Mouse (Mus musculus) thymus, postnatal 4 days (tissue): ENCODE results near the gene Bud13.
"Not testable (repeated sequence)": the region's sequence is repeated elsewhere in the genome, so short reads cannot be mapped to it uniquely, and the experiment has no call there.

Source experiments
- DNase-seq: peaks from one replicate; pipeline ENCODE4 v3.0.0; 2021

Gene Bud13

DNA sequence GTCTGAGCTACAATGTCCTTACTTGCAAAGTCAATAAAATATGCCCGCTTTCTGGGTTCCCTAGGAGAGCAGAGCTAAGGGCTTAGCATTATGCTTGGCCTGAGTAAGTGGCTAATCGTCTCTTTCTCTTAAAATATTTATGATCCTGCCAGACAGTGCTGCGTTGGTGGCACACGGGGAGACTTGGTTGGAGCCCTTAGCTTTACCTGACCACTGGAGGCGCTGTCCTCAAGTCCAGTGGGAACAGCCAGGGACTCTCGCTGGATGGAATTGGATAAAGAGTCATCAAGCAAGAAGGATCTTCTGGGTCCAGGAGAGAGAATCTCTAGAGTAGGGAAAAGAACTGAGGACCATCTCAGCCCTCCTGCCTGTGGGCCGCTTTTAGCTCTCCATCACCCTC, 26.3 kb downstream of the Bud13 start:
- peak; percentile 48 for DNase-seq

DNA sequence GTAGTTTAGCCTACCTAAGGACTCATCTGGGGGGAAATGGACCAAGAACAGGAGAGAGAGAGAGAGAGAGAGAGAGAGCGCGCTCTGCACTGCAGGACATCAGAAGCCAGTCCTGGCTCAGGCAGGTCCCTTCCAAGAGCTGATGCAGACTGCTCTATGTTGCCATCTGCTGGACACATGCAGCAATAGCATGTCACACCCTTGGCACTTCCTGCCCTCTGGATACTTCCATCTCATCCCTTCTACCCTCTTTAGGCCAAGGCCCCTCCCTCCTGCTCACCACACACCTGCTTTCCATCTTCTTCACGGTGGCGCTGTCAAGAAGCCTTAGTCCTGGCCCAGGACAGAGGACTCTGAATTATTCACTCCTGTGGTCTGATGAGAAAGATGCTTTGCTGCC, 31.7 kb downstream of the Bud13 start:
- peak; percentile 72 for DNase-seq

DNA sequence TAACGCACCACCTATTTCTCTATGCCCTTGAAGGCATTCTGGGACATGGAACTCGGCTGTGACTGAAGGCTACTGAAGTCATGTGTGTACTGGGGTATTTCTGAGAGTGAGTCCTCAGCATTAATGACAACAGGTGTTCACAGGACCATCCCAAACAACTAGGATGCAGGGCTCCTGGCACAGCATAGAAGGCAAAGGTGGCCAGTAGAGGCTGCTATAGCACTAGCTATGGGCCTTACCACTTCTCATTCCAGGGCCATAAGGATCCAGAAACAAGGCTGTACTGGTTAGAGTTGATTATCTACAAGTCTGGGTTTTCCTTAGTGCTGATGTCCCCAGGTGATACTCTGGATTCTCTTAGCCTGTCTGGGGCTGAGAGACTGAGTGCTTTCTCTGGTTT, 32.1 kb downstream of the Bud13 start:
- no peak for DNase-seq

DNA sequence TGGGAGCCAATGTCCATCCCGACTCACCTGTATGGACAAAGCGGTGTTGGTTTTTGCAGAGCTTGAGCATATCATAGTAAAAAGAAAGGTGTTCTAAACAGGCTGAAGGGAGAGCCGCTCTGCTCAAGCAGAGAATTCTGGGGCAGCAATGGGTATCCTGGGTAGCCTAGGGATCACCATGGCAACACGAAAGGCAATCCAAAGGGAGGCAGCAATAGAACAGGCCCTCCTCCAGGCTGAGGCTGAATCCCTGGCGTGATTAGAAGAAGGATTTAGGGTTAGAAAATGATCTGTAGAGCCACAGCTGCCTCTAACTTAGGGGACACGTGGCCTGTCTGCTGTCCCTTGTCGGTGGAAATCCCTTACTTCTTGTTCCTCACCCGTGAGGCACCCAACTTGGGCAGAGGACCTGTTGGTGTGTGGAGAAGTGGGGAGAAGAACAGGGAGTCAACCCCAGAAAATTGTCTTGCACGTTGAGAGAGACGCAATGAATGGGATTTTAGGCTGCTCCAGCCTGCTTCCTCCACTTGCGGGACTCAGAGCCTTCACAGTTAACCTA, 33.1 kb downstream of the Bud13 start:
- no peak for DNase-seq

DNA sequence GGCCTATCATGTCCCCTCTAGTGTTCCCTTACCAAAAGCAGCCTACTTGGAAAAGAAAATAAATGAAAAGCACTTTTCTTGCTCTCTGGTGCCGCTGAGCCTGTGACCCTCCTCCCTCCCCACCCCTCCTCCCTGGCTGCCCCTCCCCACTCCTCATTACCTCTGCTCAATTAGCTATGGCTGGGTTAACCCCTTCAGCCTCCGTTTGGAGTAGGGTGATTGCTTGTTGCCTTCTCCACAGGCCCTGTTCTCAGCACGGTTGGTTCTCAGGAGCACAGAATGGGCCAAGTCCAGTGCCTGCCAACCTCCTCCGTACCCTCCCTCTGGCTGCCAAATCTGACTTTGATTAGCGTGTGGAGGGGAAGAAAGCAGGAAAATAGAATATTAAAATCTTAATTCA, 33.6 kb downstream of the Bud13 start:
- DNase-seq: no peak

DNA sequence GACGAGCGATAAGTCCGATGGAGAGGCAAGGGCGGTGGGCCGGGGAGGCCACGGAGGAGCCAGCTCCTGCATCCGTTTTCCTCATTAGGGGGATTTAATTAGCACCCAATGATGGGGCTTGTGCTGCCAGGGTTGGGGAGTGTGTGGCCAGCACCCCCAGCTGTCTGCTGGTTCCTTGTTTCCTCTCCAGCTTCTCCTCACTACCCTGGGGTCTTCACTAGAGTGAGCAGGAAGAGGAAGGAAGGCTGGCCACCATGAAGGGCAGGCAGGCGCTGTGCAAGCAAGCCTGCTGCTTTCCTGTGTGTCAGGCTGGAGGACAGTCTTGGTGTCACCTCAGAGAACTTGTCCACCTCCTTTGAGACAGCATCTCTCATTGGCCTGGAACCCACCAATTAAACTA, 34.1 kb downstream of the Bud13 start:
- no peak for DNase-seq

DNA sequence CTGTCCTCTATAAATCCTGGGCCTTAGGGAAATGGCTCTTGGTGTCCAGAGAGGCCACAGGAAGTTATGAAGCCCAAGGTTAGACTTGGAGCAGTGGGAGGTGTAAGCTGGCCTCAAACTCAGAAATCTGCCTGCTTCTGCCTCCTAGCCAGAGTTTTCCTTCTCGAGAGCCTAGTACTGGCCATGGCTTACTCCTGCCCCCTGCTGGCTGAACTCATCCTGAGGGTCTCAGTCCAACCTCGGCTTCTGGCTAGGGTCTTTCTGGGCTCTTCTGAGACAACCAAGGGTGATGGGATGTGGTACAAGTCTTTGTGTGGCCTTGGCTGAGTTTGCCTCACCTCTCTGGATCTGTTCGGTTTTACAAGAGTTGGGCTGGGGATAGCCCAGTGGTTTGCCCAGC, 35.1 kb downstream of the Bud13 start:
- peak; percentile 47 for DNase-seq

DNA sequence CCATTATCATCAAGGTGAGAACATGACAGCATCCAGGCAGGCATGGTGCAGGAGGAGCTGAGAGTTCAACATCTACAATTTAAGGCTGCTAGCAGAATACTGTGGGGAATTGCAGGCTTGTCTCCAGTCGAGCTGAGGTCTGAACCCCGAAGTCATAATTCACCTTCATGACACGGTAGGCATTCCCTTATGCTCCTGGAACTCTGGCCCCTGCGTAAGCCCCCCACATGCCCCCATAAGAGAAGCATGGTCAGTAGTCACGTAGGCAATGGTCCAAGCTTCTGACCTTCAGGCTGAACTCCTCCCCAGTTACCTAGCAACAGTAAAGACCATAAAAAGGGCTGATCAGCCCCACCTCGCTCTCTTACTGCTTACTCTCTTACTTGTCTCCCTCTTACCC, 37.1 kb downstream of the Bud13 start, which contains the start of gene 4931429L15Rik:
TSS of gene 4931429L15Rik (minus strand) at position 101 of the 400 bp plus-strand sequence.
- not testable (repeated sequence) for DNase-seq

DNA sequence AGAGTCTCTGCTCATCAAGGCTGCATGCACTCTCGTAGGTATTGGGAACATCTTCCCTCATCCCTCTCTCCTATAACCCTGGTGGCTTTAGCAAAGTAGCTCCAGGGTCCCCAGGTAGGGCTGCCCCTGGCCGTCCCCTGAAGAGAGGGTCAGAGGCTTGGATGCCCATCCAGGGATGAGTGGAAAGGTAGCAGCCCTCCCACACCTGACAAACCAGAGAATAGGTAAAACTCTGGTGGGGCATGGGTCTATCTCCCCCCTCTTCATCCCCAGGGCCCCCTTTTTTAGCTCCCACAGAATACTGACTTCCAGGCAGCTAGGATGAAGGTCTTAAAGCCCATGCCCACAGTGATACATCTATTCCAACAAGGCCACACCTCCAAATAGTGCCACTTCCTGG, 37.7 kb downstream of the Bud13 start:
- no peak for DNase-seq

DNA sequence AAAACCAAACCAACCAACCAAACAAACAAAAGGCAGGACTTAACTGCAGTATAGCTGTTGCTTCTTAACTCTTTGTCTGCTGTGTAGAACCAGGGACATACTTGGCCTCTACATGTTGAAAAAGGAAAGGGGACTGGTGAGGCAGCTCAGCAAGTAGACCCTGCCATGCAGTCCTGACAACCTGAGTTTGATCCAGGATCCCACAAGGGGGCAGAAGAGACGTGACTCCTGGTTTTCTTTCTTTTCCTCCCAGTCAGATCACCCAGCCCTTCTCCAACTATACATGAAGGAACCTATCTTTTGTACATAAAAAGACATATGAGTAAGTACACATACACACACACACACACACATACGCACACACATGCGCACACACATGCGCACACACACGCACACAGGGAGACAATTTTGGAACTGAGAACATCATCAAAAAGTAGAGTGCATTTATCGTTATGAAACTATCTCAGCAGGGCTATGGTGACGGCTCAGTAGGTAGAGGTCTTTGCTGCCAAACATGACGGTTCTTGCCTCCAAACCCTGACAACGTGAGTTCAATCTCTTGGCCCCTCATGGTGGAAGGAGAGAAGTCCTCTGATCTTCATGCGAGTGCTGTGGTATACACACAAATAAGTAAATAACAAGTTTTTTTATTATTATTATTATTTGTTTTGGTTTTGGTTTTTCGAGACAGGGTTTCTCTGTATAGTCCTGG, 44.0 kb downstream of the Bud13 start:
- DNase-seq: no peak

DNA sequence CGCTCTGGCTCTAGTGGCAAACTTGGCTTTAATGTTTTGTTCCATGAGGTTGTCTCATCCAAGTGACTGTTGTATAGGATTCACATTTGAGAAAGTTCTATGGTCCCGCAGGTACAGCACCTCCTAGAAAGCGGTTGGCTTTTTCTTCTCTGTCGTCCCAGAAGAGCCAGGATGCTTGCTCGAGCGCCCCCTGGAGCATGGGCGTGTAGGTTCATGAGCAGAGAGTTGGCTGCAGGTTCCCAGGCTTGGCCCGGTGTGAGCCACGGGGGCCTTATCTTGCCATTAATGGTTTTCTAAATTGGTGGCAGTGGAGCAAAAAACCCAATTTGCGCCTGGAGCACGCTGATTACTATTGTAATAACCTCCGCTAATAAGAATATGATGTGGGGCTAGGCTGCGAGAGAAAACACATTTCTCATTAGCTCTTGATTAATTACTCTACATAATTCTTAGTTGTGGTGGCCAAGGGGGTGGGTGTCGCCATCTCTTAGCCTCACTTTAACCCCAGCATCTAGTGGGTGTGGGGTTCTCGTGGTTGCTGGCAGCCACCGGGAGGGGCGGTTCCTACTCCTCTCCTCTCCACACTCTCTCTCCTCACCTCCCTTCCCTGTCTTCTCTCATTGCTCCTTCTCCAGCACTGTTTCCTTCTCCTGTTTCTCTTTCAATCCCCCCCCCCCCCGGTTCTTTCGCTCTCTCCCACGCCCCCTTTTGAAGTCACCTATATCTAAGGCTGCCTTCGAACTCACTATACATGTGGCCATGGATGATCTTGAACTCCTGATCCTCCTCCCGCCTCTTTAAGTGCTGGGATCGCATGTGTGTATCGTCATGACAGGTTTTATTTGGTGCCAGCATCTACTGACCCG, 45.1 kb downstream of the Bud13 start:
- peak; percentile 54 for DNase-seq

DNA sequence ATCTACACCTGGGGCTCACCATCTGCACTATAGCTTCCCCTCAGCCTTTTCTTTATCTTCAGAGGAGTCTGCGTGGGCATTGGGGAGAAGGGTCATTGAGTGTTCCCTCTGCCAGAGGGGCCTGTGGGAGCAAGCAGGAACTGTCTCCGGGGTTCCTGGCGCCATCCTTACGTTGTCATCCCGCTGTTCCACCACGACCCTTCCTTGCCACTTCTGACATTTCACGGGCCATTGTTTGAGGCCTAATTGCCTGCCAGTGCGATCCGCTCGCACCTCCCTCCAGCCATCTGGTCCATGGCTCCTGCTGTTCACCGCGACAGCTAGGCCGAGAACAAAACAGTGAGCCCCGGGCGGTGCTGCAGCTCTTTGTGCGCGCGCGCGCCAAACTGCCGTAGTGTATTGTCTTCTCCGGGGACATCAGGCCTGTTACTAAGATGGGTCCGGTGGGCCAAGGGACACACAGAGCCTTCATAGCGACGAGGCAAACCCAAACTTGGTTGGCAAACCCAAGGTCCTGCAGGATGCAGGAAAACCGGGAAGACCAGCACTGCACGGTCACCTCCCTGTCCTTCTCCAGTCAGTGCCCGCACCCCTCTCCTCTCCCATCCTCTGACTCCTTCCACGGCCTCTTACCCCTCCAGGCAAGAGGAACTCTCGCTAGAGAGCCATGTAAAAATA, 45.9 kb downstream of the Bud13 start:
- DNase-seq: peak; percentile 61

DNA sequence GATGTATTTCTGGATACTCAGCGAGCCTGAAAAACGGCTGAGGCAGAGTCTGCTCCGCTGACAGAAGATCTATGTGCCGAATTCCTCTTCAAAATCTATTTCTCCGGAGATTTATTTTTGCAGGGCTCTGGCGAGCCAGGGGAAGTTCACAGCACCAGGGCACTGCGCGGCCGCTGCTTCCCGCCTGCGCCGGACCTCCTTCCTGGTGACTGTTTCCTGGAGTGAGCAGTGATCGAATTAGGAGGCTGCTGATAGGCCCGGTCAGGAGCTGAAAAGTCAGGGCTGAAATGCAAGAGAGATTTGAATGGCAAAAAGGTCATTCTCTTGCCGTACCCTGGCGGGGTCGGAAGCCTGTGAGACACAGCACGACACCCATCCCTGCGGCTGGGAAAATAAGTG, 46.4 kb downstream of the Bud13 start:
- no peak for DNase-seq

DNA sequence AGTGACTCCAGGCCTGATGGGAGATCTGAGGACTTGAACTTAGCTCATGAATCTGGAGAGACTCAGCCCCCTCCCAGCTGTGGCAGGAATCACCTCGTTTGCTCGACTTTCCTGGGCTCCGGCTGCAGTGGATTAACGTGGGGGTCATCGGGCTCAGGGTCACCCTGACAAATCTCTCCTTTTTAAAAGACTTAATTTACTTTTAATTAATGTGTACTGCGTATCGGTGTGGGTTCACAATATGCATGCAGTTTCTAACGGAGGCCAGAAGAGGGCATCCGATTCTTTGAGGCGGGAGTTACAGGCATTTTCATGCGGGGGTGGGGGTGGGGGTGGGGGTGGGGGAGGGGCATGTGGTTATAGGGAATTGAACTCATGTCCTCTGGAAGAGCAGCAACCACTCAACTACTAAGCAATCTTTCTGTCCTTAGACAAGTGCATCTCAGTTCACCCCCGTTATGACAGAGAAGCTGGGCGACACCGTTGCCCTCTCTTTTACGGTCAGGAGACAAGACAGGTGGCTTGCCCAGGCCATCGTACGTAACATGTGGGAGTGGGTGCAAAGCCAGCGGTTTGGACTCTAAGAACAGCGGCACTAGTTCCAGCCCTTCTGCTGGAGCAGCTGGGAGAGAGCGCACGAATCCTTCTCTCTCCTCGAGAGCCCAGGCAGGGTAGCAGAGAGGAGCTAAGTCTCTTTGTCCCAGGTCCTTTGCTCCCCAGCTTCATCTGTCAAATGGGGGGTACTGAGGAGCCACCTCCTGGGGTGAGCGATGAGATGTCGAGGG, 47.2 kb downstream of the Bud13 start:
- no peak for DNase-seq

DNA sequence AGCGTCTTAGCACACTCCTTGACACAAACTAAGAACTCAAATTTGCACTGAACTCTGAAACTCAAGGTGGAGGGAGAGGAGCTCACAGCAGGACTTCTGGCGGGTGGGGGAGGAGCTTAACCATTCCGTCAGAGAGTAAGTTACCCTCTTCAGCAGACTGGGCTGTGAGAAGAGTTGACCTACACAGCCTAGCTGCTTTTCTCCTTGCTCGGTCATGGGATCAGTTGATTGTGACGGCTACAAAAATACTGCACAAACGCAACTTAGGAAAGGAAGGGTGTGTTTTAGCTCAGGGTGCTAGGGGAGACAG, 47.7 kb downstream of the Bud13 start:
- DNase-seq: no peak

DNA sequence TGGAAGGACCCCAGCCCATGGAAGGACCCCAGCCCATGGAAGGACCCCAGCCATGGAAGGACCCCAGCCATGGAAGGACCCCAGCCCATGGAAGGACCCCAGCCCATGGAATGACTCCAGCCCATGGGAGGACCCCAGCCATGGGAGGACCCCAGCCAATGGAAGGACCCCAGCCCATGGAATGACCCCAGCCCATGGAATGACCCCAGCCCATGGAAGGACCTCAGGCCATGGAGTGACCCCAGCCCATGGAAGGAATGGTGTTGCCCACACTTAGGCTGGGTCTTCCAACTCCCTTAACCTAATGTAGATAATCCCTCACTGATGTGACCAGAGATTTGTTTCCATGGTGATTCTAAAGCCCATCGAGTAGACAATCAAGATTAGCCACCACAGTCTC, 48.5 kb downstream of the Bud13 start:
- no peak for DNase-seq

DNA sequence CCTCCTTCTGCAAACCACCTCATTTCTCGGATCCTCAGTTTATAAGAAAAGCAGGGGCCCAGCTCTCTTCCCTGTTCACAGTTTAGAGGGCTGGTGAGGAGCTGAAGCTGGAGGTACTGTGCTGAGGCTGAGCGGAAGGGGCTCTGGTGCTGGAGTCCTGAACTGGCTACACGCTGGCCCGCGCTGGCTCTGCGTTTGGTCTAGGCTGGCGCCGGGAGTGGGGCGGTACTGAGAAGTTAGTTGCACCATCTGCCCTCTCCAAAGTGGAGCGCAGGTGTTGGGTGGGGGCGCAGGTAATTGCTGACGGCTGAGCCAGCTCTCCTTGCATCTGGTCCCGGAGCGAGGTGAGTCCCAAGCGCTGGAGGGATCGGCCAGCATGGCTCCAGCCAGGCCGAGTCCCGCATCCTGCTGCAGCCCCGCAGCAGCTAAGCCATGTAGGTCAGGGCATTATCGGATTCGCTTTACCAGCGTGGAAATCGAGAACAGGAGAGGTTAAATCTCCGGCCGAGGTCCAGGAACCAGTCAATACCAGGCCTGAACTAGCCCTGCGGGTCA, 51.7 kb downstream of the Bud13 start:
- DNase-seq: no peak

DNA sequence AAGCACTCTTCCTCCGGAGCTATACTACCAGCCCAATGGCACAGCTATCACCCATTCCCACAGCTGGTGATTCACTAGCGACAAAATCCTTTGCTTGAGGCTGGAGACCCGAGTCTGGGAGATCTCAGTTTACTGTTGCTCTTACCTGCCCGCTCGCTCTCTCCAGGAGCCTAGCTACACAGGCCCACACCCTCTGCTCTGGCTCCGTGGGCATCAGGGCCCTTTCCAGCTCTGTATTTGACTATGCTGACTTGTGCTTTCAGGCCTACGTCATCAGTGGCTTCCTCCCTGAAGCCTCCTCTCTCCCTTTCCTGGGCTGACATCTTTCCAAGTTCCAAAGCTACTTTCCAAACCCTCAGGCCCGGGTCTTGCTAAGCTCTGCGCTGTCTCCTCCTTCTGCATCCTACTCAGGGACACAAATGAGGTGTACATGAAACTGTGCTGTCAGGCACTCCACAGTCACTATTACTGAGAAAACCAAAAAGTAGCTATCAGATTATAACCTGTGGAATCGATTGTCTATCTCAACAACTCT, 52.7 kb downstream of the Bud13 start:
- DNase-seq: no peak

DNA sequence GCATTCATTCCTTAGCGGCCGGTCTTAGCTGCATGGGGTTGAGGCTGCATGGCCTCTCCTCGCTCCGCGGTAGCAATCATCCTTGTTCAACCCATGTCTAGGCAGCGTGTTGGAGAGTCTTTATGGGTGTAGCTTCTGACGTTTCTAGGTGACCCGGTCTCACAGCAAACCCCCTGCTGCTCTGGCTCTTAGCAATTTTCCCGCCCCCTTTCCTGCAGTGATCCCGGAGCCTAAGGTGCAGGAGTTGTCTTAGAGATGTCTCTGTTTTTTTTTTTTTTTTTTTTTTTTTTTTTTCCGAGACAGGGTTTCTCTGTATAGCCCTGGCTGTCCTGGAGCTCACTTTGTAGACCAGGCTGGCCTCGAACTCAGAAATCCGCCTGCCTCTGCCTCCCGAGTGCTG, 53.5 kb downstream of the Bud13 start:
- DNase-seq: not testable (repeated sequence)

DNA sequence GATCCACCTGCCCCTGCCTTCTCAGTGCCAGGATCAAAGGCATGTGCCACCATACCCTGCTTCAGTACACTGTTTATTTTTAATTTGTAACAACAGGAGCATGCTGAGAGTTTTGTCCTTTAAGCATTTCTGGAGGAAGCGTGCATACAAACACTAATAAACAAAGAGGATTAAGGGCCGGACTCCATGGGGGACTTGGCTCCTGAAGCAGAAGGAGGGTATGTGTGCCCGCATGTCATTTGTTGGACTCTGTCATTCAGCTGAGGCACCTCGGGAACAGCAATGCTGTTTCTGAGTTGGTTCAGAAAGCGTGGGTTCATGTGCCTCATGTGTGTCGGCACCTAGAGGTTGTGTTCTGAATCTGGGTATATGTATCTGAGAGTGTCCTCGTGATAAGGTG, 54.5 kb downstream of the Bud13 start:
- DNase-seq: no peak

DNA sequence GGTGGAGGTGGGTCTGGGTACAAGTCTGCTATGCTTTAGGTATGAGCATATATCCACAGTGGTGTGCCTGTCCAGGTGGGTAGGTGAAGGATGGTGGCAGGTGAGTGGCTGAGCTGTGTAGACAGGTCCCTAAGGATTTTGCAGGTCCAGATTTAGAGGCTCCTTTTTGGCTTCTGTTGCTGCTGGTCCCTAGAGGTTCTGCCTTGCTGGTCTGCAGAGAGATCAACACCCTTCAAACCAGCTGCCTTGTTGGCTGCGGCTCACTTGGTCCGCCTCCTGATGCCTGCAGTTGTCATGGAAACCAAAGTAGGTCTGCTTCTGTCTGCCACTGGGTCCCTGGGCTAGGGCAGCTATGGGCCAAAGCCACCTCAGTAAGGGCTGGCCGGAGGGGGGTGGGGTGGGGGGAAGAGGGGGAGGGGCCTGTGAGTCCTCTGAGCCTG, 55.1 kb downstream of the Bud13 start:
- no peak for DNase-seq

DNA sequence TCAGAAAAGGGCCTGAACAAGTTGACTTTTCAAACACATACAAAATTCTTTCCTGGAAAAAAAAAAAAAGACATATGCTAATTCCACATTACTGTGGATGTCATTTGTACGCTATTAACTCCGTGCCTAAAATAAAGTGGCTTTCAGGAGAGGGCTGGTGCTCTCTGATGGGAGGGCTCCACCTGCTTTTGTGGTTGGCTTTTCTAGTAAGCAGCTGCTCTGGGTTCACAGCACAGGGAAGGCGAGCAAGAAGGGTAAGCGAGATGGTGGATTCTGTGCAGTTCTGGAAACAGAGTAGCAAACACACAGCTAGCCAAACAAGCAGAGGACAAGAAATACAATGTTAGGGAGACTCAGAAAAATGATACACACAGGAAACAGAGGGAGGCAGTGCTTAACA, 55.6 kb downstream of the Bud13 start:
- DNase-seq: no peak
